Mouse (Mus musculus) R1 (cell line): ENCODE measurements around the gene Tsen54.
A peak's percentile ranks its signal among the peaks of the same experiment; 100 is the strongest.

ENCODE experiments used
- DNase-seq: peaks from one replicate; pipeline ENCODE4 v3.0.0-alpha.2; 2018; ENCODE audit warnings: low read depth, low spot score

The Tsen54 gene

DNA sequence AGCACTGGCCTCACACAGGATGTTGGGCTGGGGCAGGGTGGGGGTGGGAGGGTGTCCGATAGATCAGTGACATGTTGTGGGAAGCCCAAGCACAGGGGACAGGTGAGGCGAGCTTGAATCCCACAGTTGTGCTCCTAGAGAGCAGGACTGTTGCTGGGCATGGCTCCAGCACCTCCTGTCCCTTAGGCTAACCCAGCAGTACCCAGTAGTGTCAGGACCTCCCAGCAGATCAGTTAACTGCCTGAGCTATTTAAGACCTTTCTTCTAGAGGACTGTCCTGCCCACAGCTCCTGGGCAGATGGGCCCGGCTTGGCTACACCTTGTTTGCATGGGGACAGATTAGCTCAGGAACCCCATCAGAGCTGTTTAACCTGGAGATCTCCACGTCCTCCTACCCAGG is 14.5 kb downstream of the Tsen54 start:
- DNase-seq, result no peak

DNA sequence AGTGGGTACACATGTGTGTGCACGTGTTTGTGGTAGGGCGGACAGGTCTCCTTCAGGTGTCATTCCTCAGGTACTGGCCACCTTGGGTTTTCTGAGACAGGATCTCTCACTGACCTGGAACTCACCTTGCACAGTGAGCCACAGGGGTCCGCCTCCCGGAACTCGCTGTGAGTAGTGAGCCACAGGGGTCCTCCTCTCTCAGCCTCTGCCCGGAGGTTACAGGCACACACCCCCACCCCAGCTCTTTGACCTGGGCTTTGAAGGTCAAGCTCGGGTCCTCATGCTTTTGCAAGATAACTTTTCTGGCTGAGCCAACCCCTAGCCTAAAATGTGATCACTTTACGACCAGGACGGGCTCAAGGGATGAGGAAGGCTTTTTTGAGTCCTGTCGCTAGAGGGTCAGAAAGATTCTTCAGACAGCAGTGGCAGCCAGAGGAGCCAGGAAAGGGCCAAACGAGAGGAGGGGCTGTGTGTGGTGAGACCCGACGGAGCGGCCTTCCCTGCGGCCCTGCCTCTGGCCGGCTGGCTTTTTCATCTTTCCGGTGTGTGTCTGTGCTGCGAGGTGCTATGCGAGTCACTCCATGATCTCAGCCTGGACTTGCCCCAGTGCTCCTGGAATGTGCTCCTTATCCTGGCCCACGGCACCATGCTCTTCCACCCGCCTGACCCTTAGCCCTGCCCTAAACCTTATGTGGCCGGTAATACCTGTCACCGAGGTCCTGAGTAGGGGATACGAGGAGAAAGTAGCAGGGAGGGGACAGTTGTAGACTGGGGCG is 16.2 kb downstream of the Tsen54 start:
- DNase-seq, result peak; percentile 93

DNA sequence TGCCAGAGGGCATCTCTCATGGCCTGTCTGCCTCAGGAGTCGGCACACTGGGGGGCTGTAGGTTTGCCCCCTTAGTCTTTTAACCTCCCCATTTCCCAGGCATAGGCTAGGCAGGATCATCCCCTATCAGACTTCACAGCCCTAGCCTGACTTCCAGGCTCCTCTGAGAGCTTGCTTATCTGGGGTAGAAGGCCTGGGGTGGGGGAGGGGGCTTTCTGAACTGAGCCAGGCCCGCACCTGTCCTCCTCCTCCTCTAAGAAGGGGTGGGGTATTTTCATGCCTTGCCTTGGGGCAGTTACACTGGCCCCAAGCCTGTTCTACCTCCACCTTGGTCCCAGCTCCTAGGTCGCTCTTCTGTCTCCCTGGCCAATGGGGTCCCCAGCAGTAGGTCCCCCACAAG is 17.0 kb downstream of the Tsen54 start:
- DNase-seq, result peak; percentile 81

DNA sequence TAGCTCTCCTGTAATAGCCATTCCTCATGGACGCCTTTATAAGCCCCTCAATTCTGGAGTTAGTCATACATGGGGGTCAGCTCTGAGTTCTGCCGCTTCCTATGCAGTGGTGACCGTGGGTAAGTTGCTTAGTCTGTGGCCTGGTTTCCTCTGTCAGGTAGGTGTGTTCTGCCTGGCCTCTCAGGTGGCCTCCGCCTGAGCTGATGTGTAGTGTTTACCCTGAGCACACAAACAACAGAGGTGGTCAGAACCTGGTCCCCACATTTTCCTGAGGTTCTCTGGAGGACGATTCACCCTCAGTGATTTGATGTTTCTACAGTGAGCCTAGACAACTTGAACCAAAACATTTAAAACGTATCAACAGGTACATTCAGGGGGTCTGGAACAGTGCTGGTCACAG is 17.5 kb downstream of the Tsen54 start:
- DNase-seq, result no peak

DNA sequence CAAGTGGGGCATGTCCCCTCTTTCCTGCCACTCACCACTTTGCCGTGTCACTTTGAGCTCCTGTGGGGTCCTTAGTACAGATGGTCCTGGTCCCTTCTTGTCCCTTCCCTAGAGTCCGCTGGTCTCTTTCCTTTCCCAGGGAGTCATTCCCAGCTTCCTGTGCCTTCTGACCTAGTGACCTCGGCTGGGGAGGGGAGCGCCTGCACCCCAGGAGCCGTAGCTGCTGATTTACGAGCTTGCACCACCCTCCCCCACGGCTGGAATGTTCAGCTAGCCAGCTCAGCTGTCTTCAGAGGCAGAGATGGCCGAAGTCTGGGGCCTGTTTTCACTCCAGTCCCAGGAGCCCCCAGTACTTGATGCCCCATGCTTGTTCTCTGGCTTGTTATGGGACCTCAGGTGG is 18.0 kb downstream of the Tsen54 start:
- peak; percentile 94 for DNase-seq

DNA sequence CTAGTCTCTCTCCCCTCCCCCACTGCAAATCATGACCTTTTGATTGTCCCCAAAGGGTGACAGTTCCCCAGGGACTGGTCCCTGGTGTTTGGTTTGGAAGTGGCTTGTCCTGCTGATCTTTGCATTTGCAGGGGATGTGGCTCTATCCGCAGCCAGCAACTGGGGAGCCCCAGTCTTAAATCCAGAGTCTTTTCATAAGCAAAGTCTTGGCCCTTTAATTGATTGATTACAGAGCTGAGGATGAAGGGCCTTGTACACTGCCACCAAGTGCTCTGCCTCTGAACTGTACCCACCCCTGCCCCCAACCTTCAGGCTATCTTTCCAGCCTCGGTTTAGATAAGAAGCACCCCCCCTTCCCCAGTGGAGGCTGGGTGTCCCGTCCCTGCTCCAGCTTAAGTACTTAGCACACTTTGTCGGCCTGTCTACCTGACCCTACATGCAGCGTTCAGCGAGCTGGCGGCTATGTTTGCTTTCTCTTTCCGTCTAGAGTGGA is 18.5 kb downstream of the Tsen54 start:
- peak; percentile 81 for DNase-seq

DNA sequence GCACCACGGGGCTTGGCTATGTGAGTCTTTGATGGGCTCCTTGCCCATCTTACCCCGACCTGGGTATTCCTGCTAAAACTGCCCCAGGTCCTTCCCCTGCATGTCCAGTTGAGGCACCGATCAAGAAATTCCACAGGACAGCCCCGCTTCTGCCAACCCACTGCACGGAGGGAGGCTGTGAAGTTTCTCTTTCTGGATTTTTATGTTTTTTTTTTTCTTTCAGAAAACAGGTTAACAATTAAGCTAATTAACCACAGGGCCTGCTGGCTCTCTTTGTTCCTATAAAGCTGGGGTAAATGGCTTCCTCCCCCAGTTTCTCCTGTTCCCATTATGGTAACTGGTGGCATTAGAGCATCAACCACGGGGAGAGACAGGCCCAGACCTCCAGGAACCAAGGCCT is 19.5 kb downstream of the Tsen54 start:
- no peak for DNase-seq

DNA sequence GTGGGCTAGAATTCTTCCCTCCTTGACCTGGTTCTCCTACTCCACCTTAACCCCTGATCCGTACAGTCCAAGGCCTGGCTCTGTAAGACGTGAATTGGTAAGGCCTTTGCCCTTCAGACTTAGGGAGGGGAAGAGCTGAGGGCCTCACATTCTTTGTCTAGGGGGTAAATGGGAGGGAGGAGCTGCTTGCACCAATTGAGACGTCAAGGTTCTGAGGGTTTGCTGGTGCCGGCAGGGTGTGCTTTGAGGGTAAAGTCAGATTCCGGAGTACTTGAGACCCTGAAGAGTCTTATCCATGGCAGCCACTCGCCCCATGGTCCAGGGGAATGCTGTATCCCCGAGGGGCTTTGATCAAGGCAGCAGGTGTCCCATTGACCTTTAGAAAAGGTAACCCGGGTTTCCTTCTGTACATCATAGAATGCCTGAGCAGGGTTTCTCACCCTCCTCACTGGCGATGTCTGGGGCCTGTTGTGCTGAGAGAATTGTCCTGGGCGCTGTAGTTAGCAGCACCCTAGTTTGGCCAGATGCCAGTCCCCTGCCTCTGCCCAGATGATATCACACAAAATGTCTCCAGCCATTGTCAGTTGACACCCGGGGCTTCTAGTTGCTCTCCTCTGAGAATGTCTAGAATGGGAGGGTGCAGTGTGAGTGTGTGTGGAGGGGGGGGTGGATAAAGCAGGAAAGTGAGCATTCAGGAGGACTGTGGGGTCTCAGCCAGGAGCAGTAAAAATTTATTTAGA is 22.3 kb downstream of the Tsen54 start:
- DNase-seq, result peak; percentile 88

DNA sequence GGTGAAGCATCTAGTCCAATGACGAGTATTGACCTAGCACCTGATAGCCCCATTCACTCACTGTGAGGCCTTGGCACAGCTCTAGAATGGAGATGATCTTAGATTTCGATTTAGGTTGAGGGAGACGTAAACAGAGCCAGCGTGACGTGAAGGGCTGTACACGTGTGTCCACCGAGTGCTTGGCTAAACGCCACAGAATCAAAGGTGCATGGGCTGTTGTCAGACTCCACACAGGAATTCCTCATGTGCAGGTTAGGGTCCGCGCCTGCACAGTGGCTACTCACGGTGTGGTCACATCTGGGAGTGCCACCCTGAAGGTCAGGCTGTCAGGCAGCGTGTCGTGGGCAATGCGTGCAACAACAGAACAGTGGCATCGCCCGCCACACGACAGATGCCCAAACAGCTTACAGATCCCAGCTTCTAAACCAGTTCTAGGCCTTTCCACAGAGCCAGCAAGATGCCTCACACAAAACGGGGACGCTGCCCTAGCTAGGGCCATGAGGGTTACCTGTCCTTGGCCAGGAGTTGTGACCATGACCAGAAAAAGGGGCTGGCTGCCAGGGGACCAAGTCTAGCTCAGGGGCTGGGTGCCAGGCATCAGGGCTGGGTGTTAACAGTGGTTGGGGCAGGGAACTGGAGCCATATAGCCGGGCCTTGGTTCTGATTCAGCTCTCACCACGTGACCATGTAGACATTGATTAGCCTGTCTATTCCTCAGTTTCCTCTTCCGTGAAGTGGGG is 23.3 kb downstream of the Tsen54 start:
- no peak for DNase-seq

DNA sequence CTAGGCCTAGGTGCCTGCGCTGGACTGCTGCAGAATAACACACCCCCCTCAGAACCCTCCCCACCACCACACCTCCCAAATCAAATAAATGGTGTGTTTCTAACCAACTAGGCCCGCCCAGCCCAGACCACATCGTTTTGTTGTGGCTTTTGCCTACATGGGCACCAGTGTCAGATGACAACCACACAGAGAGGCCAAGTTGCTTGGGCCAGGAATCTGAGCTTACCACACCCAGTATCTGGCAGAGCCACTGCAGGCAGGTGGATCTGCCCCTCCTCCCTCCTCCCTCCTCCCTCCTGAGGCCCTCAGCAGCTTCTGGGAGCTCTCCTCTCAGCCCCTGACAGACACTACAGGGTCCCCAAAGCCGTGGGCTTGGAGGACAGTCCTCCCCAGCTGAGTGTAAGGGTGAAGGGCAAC is 24.4 kb downstream of the Tsen54 start:
- DNase-seq, result peak; percentile 81

DNA sequence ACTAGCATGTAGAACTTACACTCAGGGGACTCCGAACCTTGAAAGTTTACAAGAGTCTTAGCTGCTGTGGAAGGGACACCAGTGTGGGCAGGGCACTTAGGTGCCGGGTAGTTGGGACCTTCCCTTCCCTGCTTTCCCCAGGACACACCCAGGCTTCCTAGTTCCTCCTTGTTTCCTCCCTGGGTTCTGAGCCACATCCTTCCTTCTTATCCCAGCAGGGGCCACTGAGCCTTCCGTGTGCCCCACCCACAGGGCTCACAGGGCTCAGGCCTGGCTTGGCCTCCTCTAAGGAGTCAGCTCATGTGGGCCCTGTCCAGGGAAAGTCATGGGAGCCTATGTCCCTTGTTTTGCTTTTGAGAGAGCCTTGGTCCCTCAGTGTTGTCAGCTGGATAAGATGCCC is 25.2 kb downstream of the Tsen54 start:
- peak; percentile 79 for DNase-seq

DNA sequence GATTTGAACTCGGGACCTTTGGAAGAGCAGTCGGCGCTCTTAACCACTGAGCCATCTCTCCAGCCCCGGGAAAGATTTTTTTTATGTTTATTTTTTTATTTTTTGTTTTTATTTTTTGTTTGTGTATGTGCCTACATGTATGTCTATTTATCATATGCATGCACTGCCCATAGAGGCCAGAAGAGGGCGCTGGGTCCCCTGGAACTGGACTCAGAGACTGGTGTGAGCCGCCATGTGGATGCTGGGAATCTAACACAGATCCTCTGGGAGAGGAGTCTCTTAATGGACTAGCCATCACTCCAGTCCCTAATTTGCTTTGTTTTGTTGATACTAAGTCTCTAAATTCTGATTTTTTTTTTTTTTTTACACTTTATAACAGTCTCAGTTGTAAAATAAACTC is 26.5 kb downstream of the Tsen54 start:
- peak; percentile 92 for DNase-seq

DNA sequence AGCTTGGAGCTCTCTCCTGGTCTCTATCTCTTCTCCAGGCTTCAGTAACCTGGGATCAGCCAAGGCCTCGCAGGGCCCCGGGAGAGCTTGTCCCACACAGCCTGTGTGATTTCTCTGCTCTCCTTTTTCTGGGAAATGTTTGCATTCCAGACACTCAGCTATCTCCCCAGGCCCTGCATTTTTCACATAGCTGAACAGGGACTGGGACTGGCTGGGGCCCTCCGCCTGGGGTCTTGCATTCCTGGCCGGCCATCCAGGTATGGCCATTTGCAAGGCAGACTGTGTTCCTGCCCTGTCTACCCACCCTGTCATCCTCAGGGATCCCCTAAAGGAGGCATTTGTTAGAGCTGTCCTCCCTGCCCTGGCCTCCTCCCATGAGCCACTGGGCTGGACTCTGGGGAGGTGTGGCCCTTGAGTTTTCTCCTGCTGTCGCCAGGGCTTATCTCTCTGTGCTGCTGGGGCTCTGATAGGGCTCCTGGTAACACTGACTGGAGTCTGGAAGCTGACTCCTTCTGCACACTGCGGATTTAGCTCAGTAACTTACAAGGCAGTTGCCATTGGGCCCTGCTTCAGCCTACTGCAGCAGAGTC is 27.5 kb downstream of the Tsen54 start:
- DNase-seq, result peak; percentile 97

DNA sequence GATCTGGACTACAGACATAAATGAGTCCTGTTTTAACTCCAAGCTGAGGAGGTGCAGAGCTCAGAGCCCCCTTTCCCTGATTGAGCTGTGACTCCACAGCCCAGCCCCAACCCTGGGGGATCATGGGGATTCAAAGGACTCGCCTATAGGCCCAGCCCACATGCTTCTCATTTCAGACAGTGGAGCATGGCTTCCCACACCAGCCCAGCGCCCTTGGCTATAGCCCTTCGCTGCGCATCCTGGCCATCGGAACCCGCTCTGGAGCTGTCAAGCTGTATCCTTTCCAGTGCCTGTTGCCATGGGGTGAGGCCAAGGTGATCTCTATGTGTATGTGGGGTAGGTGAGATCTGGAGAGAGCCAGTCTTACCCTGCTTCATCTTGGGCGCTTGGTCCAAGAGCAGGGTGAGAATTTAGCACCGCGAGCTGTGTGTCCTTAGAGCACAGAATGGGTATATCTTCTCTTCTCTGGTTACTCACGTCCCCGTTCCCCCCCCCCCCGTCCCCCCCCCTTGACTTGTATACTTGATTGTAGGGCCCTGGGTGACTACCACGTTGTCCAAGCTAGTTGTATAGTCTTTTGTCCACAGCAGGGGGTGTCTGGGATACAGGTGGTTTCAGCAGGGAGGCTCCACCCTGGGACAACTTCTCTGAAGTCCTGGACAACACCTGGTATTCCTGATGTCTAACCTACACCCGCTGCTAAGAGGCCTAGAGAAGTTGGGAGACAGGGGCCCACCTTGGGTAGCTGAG is 28.8 kb downstream of the Tsen54 start:
- peak; percentile 68 for DNase-seq

DNA sequence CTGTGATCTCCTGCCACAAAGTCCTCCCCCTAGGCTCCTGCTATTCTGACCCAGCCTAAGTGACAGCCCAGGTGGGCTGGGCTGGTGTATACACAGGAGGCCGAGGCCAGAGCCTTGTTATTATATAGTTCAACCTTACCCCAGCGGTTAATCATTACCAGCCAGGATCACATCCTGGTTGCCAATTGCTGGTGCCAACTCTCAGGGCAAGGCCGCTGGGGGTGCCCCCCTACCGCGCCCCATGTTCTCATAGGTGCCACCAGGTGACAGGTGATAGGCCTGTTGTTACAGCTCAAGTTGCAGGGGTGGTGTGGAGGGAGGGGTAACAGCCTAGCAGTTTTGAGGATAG is 29.3 kb downstream of the Tsen54 start:
- DNase-seq, result no peak

DNA sequence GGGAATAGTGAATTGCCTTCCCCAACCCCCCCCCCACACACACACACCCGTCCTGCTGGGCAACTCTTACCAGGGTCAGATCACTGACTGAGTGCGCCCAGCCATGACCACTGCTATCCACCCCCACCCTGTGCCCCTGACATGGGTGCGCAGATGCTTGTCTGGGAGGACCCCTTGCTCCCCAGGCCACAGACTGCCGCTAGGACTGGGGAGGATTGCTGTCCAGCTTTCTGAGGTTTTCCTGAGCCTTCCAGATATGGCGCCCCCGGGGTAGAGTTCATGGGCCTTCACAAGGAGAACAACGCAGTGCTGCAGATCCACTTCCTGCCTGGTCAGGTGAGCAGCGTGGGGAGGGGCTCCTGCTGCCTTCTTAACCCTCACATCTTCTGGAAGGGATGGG is 29.7 kb downstream of the Tsen54 start:
- DNase-seq, result no peak

DNA sequence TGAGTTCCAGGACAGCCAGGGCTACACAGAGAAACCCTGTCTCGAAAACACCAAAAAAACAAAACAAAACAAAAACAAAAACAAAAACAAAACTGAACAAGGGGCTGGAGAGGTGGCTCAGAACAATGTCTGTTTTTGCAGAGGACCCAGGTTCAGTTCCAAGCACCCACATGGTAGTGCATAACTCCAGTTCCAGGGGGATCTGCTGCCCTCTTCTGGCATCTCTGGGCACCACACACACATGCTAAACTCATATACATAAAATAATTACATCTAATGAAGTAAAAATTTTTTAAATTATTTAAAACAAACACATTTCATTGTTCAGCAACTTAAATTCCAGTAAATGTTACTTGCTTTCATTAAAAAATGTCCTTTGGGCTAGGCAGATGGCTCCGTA is 31.3 kb downstream of the Tsen54 start:
- peak; percentile 74 for DNase-seq

DNA sequence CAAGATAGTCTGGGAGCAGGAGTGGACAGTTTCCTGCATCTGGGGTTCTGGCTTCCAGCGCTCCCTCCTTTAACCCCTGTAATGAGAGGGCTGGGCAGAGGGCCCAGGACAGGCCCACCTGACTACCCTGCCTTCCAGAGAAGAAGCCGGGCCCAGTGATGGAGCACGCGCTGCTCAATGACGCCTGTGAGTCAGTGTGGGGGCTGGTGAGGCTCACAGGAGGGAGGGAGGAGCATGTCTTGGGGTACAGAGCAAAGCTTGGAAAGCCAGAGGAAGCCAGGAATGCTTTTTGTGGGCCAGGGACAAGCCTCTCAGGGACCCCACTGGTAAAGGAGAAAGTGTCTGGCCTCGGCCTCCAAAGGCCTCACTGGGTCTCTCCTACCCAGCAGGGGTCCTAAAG is 40.1 kb downstream of the Tsen54 start:
- no peak for DNase-seq

DNA sequence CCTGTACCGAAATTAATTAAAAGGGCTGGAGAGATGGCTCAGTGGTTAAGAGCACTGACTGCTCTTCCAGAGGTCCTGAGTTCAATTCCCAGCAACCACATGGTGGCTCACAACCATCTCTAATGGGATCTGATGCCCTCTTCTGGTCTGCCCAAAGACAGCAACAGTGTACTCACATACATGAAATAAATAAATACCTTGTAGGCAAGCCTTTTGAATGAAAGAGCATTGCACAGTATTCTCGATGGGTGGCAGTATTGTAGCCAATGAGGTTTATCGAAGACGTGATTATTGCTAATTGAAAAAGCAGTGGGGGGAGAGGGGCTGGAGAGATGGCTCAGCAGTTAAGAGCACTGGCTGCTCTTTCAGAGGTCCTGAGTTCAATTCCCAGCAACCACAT is 42.6 kb downstream of the Tsen54 start:
- peak; percentile 72 for DNase-seq

DNA sequence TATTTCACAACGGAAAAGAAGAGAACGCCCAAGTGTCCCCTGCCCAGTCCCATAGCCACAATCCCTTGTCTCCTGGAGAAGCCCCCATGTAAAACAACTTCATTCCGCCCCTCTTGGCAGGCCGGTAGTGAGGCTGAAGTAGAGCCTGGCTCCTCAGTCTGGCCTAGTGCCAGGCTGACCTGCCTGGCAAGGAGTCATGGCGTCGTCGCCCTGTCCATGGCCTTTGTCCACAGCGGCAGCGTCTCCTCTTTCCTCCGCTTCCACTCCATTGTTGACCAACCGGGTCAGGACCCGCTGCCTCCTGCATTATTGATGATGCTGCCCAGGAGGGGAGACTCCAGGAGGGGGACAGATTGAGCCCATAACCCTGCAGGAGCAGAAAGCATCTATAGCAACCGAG is 43.4 kb downstream of the Tsen54 start:
- no peak for DNase-seq

DNA sequence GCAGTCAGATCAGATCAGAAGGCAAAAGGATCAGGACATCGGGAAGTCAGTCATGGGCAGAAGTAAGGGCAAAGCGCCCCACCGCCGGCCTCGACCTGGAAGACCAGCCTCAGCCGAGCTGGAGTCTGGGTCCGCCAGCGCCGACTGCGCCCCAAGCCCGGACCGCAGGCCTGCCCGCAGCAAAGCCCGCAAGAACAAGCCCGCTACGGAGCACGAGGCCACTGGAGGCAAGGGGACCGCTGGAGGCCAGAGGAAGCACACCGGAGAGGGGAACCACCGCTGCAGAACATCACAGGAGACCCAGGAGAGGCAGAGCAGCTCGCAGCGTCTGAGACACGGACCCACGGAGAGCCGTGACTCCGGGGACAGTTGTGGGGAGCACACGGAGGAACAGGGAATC is 43.8 kb downstream of the Tsen54 start, which contains the start of gene Myo15b:
TSS of gene Myo15b (plus strand) at position 53 of the 400 bp plus-strand sequence.
- no peak for DNase-seq
